Mouse (Mus musculus) brain, adult 2 months (tissue): ENCODE measurements at regions not wholly inside any gene's neighbourhood (a gene's known extent, or its start where the extent isn't known, plus 50 kb on each side); places are given as distances from the start of the nearest gene placed in this dataset.

Source experiments
- DNase-seq: peaks from one replicate; pipeline ENCODE4 v3.0.0; 2011; ENCODE audit warnings: low read depth, low spot score

DNA sequence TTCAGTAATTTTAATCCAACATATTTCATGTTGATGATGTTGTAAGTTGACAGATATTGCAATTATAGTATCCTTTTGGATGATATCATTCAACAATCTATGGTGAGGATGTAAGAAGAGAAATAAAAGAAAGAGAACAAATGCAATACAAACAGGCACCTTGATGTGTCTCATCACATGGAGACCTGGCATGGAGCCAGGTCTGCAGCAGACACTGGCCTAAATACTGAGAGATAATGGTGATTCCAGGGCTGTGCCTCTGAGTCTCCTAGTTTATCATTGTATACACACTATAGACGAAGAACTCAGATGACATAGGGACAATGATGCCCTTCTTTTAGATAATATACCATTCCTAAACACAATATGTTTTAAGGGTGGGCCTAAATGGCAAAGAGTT lies 1068.5 kb upstream of the Klhl29 start:
- no peak for DNase-seq

DNA sequence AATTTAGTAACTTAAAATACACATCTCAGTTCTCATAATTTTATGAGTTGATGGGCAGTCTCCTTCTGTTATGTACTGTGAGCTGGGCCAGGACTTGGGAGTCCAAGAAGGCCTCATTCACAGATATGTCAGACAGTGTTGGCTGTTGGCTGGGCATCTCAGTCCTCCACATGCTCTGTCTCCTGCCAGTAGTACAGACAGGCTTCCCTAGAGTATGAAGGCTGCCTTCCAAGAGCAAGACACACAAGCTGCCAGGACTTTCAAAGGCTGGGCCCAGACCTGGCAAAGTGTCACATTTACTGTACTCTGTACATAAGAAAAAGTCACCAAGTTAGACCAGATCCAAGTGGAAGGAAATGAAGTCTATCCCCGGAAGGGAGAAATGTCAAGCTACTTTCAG lies 1042.3 kb upstream of the Klhl29 start:
- DNase-seq, result peak; percentile 39

DNA sequence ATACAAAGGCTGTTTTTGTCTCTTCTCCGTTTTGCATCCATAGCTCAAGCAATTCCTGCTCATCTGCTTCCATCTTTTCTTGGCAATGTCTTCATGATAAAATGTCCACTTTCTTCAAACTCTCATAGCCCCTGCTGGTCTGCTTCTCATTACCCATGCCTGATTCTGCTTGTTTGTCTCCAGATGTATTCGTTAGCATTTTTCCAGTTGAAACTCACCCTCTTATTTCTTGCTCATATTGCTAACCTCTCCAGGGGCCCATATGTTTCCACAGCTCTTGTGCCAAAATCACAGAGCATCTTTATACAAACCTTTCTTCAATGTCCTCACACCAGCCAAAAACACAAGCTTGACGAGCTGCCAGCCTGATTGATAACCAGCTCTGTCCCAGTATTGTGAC lies 1025.1 kb upstream of the Klhl29 start:
- DNase-seq, result peak; percentile 2

DNA sequence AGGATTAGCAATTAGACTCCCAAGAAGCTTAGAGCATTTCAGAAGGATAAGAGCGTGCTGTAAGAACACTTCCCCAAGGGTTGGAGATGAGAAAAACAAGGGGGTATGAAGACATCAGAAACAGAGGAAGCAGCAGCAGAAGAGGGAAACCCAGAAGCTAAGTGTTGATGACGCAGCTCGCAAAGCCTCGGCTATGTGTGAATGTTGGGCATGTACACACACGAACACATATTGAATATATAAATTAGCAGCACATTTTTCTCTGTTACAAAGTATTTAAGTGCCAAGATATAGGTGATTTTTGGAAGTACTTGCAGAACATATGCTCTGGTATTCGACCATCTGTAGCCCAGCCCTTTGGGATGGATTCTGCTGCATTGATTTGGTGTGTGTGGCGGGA lies 1006.4 kb upstream of the Klhl29 start:
- DNase-seq, result peak; percentile 35

DNA sequence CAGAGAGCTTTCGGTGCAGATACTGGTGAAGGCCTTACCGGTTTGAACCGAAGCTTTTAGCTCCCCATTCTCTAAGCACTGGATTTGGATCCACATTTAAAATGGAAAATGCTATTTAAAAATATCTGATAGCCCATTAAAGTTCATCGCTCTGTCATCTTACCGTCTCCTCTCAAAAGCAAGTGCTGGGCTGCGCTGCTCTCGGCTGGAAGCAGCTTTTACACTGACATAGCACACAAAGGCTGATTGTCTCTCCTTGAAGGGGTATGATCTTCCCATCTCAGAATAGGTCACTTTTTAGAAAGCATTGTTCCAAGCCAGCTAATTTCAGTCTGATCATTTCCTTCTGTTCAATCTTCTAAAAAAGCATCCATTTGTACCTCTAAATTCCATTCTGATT lies 992.1 kb upstream of the Klhl29 start:
- DNase-seq, result peak; percentile 61
